Comparison of ENCODE assay signal across 10 mouse cellular contexts in genomic region chr11:61388012-61388411, GRCm38 (mm10). TPM values are rescaled to one million over a fixed set of nuclear protein-coding genes. Genes with fewer than 3 reads are reported as not detected.
A peak's percentile ranks its signal among the peaks of the same experiment; 100 is the strongest.
DNase-seq lines count a peak whose midpoint lies in the region; ATAC-seq and TF ChIP-seq lines count a peak whose summit lies in the region.
"Had no signal": no experiment of that assay in that cellular context is flagged by ENCODE, and none has a peak within 500 bp of the region (broad histone marks: within the 10 kb centered on the region; RNA-seq: fewer than 3 reads in every experiment).

No protein-coding gene starts in this region.

- no peak overlapping the region for H3K4me3 ChIP-seq in kidney, adult 2 months (ENCODE audit: insufficient read depth, low read depth, low read length)
- no peak overlapping the region for H3K4me3 ChIP-seq in midbrain, postnatal 0 days (ENCODE audit: low read depth, low read length)
- H3K4me3 ChIP-seq: lung, embryonic 15.5 days had no signal

- DNase-seq in CD4-positive, CD25-positive, alpha-beta regulatory T cell, adult 2 months (ENCODE audit: low read depth, low spot score), result peak; percentile 72
- peak; percentile 47 for DNase-seq in kidney, adult 2 months
- no peak for DNase-seq in kidney, adult 18-20 months
- peak; percentile 66 for DNase-seq in 416B (ENCODE audit: low read depth)
- peak; percentile 57 for DNase-seq in embryo, embryonic 10 days (ENCODE audit: low spot score)
- peak; percentile 47 for DNase-seq in midbrain, postnatal 0 days (ENCODE audit: low spot score)

- TF ChIP-seq CTCF in kidney, adult 2 months (conservative IDR thresholded peaks at IDR 0.05; ENCODE audit: insufficient read depth, insufficient read length, low read depth, low read length), result peak; percentile 50
- TF ChIP-seq CTCF in midbrain, postnatal 0 days (IDR thresholded peaks at IDR 0.05), result peak; percentile 53

- H3K4me2 ChIP-seq in midbrain, postnatal 0 days (ENCODE audit: low read depth, low read length, poor library complexity, severe bottlenecking), result no peak overlapping the region
- H3K4me2 ChIP-seq: lung, embryonic 15.5 days had no signal

- no peaks in the 10 kb centered on the region for H3K36me3 ChIP-seq in kidney, adult 2 months (ENCODE audit: control insufficient read depth, insufficient read depth, low read length)
- no peaks in the 10 kb centered on the region for H3K36me3 ChIP-seq in midbrain, postnatal 0 days (ENCODE audit: insufficient read depth, low read length)
- H3K36me3 ChIP-seq: lung, embryonic 15.5 days had no signal

- no peaks in the 10 kb centered on the region for H3K4me1 ChIP-seq in kidney, adult 2 months (ENCODE audit: control insufficient read depth, insufficient read depth, low read length)
- H3K4me1 ChIP-seq in midbrain, postnatal 0 days (ENCODE audit: insufficient read depth, low read length), result no peaks in the 10 kb centered on the region
- H3K4me1 ChIP-seq: lung, embryonic 15.5 days had no signal

- H3K27ac ChIP-seq in kidney, adult 2 months (ENCODE audit: insufficient read depth, low read depth, low read length), result no peak overlapping the region
- H3K27ac ChIP-seq in midbrain, postnatal 0 days (ENCODE audit: low read depth, low read length), result no peak overlapping the region
- H3K27ac ChIP-seq: lung, embryonic 15.5 days had no signal

- no peaks in the 10 kb centered on the region for H3K9me3 ChIP-seq in midbrain, postnatal 0 days (ENCODE audit: low read length)
- H3K9me3 ChIP-seq: lung, embryonic 15.5 days had no signal

- no peak for TF ChIP-seq POLR2A in kidney, adult 2 months (IDR thresholded peaks at IDR 0.05; ENCODE audit: low read depth, low read length)

- no peaks in the 10 kb centered on the region for H3K27me3 ChIP-seq in kidney, adult 2 months (replicated peaks; ENCODE audit: control insufficient read depth, insufficient read depth, low read length)
- H3K27me3 ChIP-seq in midbrain, postnatal 0 days (ENCODE audit: insufficient read depth, low read length), result no peaks in the 10 kb centered on the region
- H3K27me3 ChIP-seq: lung, embryonic 15.5 days had no signal

- WGBS in kidney, adult 2 months, result 65% methylated on average over 6 of the region's 6 CpGs
- 78% methylated on average over 6 of the region's 6 CpGs for WGBS in midbrain, postnatal 0 days

- H3K9ac ChIP-seq in midbrain, postnatal 0 days (replicated peaks; ENCODE audit: low read length, poor library complexity, severe bottlenecking), result no peak overlapping the region
- H3K9ac ChIP-seq: lung, embryonic 15.5 days had no signal

- ATAC-seq in CD4-positive, CD25-positive, alpha-beta regulatory T cell, adult 4 months, result no peak
- no peak for ATAC-seq in midbrain, postnatal 0 days (ENCODE audit: low FRiP score)
- no peak for ATAC-seq in granulocyte monocyte progenitor cell, adult 5-6 weeks (replicated peaks; ENCODE audit: poor library complexity, severe bottlenecking)

RNA-seq across cellular contexts. Expression of gene Slc47a1, which starts 9.9 kb away (rescaled TPM):
- not detected for polyA plus RNA-seq in CD4-positive, CD25-positive, alpha-beta regulatory T cell, adult 4 months (2017; shearing (Covaris generic))
- polyA plus RNA-seq in kidney, adult 2 months (2012; rRNA removed), result 395 and 444 TPM in 2 replicates
- 3.0 and 4.9 TPM in 2 replicates for total RNA-seq in midbrain, postnatal 0 days (2014; rRNA removed)
- polyA plus RNA-seq in midbrain, postnatal 0 days (2015; fragmentation: Nextera tagmentation; extraction: Ambion mirVana), result 2.7 TPM in 2 replicates
- total RNA-seq in granulocyte monocyte progenitor cell, adult 5-6 weeks (2014; fragmentation: Nextera tagmentation), result not detected in 2 replicates
- total RNA-seq in granulocyte monocyte progenitor cell, adult 5-6 weeks (2017), result not detected in 2 replicates

RNA-seq across cellular contexts. Expression of gene Slc47a2, which starts 45.4 kb away (rescaled TPM):
- not detected for polyA plus RNA-seq in CD4-positive, CD25-positive, alpha-beta regulatory T cell, adult 4 months (2017; shearing (Covaris generic))
- 0.11 and 1.5 TPM in 2 replicates for polyA plus RNA-seq in kidney, adult 2 months (2012; rRNA removed)
- total RNA-seq in midbrain, postnatal 0 days (2014; rRNA removed), result 0.47 and 0.60 TPM in 2 replicates
- 0.16 and 0.25 TPM in 2 replicates for polyA plus RNA-seq in midbrain, postnatal 0 days (2015; fragmentation: Nextera tagmentation; extraction: Ambion mirVana)
- total RNA-seq in granulocyte monocyte progenitor cell, adult 5-6 weeks (2014; fragmentation: Nextera tagmentation), result not detected in 2 replicates
- total RNA-seq in granulocyte monocyte progenitor cell, adult 5-6 weeks (2017), result not detected in 2 replicates
- polyA plus RNA-seq: C2C12 had no signal

Comparison
In these comparisons a context has a peak if more than half of its experiments do, and no peak if none do; other contexts are left out.
1. RNA of gene Slc47a1, which starts 9.9 kb away (polyA plus RNA-seq): 395 to 444 TPM in kidney, adult 2 months; 2.7 TPM in midbrain, postnatal 0 days and not detected in CD4-positive, CD25-positive, alpha-beta regulatory T cell, adult 4 months; every median in the first group is over 100 times any median in the second.